Mouse (Mus musculus) subcutaneous adipose tissue, adult 2 months (tissue): ENCODE data around the gene Vmn2r38. TPM values are rescaled to one million over a fixed set of nuclear protein-coding genes. Genes with fewer than 3 reads are reported as not detected.

ENCODE experiments used
- polyA plus RNA-seq: library from polyadenylated mRNA; depleted of rRNA; stranded (reverse); fragments of >200 nt; gene quantifications from 2 replicates; pipeline ENCODE4 v1.2.3, GENCODE M21; 2012; ENCODE audit warnings: low replicate concordance; rRNA removed

Gene Vmn2r38
- not detected in 2 replicates for polyA plus RNA-seq

DNA sequence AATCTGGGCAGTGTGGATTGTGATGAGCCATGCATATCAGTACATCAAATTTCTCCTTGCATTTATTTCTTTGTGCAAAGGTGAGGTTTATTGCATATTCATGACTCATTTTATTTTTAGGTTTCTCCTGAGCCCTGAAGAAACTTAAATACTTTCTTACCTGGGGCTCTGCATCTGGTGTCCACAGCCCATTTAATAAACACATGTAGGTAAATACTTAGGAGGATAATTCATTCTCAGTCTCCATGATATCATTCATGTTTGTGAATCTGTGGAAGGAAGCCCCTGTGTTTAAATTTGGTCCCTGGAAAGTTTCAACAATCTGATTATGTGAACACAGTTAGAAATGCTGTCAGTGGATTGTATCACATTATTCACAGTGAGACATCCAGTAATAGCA, at the start of gene Vmn2r38:
Gene Vmn2r38, minus strand, starts transcription at position 101 of the 400 bp plus-strand sequence.

DNA sequence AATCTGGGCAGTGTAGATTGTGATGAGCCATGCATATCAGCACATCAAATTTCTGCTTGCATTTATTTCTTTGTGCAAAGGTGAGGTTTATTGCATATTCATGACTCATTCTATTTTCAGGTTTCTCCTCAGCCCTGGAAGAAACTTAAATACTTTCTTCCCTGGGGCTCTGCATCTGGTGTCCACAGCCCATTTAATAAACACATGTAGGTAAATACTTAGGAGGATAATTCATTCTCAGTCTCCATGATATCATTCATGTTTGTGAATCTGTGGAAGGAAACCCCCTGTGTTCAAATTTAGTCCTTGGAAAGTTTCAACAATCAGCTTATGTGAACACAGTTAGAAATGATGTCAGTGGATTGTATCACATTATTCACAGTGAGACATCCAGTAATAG, 67.0 kb downstream of the Vmn2r38 start, which contains the start of gene Vmn2r39:
Gene Vmn2r39, minus strand, starts transcription at position 101 of the 400 bp plus-strand sequence.

Other genes with a start within 250 kb of the Vmn2r38 start
- not detected in 2 replicates for gene Vmn2r40, start 166.4 kb downstream of the Vmn2r38 start, polyA plus RNA-seq
- gene Vmn2r39, start 67.1 kb downstream of the Vmn2r38 start, polyA plus RNA-seq = not detected in 2 replicates
- not detected in 2 replicates for gene Vmn2r37, start 125.8 kb upstream of the Vmn2r38 start, polyA plus RNA-seq